Mouse (Mus musculus): ENCODE data around the gene Jpt1. TPM values are rescaled to one million over a fixed set of nuclear protein-coding genes. Genes with fewer than 3 reads are reported as not detected.
"Not testable (repeated sequence)": the region's sequence is repeated elsewhere in the genome, so short reads cannot be mapped to it uniquely, and the experiment has no call there.

The Jpt1 gene
- polyA plus RNA-seq, 1 experiment from 2014 or later: 263 TPM

DNA sequence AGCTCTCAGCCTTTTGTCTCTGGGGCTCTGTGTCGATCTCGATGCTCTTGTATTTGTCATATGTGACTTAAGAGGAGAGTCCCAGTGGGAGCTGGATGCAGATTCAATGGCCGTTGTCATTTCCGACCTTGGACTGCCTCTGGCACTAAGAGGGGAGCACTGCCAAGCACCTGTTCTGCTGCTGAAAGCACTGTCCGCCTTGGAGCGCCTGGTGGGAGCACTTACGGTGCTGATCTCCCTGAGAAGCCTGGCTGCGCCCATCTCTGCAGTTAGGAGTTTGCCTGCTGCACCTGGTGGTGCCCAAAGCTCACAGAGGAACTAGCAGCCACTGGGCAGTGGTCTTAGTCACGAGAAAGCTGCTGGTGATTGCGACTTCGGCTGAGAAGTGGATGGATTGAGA, 30.9 kb downstream of the Jpt1 start:
- Histone ChIP-seq H3K36me3 (ENCODE audit: control insufficient read depth, insufficient read depth) (peaks cover 16% of the 10 kb centered on the region; the same call in 1 of the 2 replicates), H3K4me1 (replicated peaks; ENCODE audit: control insufficient read depth, insufficient read depth, low read length) (no peaks in the 10 kb centered on the region), H3K9ac (ENCODE audit: low read depth, low read length) (no peak overlapping the region), H3K27ac (ENCODE audit: low read depth, low read length) (no peak overlapping the region), H3K9me3 (ENCODE audit: control insufficient read depth) (no peaks in the 10 kb centered on the region), H3K4me3 (ENCODE audit: low read depth, low read length) (no peak overlapping the region), H3K27me3 (replicated peaks; ENCODE audit: control insufficient read depth, insufficient read depth, low read length) (no peaks in the 10 kb centered on the region), H3K4me2 (replicated peaks; ENCODE audit: low read depth) (no peak overlapping the region)
- no peak for ATAC-seq
- 76% methylated on average over 11 of the region's 11 CpGs for WGBS
- TF ChIP-seq CTCF (IDR thresholded peaks at IDR 0.05; ENCODE audit: low read depth): no peak

DNA sequence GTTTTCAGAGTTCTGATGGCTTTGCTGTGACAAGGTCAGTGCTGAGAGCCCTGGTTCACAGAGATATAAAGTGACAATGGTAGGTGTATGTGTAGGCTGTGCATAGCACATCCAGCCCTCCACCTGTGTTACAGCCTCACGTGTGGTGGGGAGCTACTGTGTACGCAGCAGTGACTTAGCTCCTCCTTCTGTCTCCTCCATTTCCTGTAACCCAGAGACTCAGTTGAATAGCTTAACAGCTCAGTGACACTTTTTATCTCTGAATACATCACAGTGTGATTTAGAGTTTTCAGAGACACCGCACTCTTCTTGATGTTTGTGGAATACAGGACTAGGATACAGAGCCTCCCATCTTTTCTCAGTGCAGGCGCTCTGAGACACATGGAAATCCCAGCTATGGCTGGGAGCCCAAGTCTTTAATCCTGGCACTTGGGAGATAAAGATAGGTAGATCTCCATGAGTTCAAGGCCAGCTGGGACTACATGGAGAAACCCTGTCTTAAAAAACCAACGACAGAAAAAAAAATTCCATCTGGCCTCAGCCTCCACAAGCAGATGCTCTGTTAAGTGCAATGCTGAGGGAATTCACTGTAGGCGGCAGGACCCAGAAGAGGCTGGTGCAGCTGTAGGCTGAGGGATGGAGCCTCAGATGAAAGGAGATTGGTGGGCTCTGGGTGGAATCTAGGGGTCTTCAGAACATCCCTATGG, 32.5 kb downstream of the Jpt1 start:
- Histone ChIP-seq H3K4me3 (ENCODE audit: low read depth, low read length) (no peak overlapping the region), H3K4me2 (replicated peaks; ENCODE audit: low read depth) (no peak overlapping the region), H3K36me3 (ENCODE audit: control insufficient read depth, insufficient read depth) (peaks cover 15% of the 10 kb centered on the region; the same call in 1 of the 2 replicates), H3K9me3 (ENCODE audit: control insufficient read depth) (no peaks in the 10 kb centered on the region), H3K27ac (ENCODE audit: low read depth, low read length) (no peak overlapping the region), H3K4me1 (replicated peaks; ENCODE audit: control insufficient read depth, insufficient read depth, low read length) (no peaks in the 10 kb centered on the region), H3K27me3 (replicated peaks; ENCODE audit: control insufficient read depth, insufficient read depth, low read length) (no peaks in the 10 kb centered on the region), H3K9ac (ENCODE audit: low read depth, low read length) (no peak overlapping the region)
- 74% methylated on average over 6 of the region's 6 CpGs for WGBS
- no peak for ATAC-seq
- TF ChIP-seq CTCF (IDR thresholded peaks at IDR 0.05; ENCODE audit: low read depth): no peak

- no peak overlapping the region for H3K4me3 ChIP-seq (ENCODE audit: low read depth, low read length)
- H3K4me2 ChIP-seq (replicated peaks; ENCODE audit: low read depth): no peak overlapping the region
- H3K9me3 ChIP-seq (ENCODE audit: control insufficient read depth): no peaks in the 10 kb centered on the region
- H3K9ac ChIP-seq (ENCODE audit: low read depth, low read length): no peak overlapping the region
- H3K36me3 ChIP-seq (ENCODE audit: control insufficient read depth, insufficient read depth): peaks cover 11% of the 10 kb centered on the region; the same call in 1 of the 2 replicates
- H3K4me1 ChIP-seq (replicated peaks; ENCODE audit: control insufficient read depth, insufficient read depth, low read length): 0 out of 2 replicates have a peak, but pooled peaks cover 6% of the 10 kb centered on the region
- no peaks in the 10 kb centered on the region for H3K27me3 ChIP-seq (replicated peaks; ENCODE audit: control insufficient read depth, insufficient read depth, low read length)
- ATAC-seq: no peak
- TF ChIP-seq CTCF (IDR thresholded peaks at IDR 0.05; ENCODE audit: low read depth): no peak
- H3K27ac ChIP-seq (ENCODE audit: low read depth, low read length): no peak overlapping the region
- WGBS: 80% methylated on average over 9 of the region's 9 CpGs
Measured at GRCm38 (mm10) chr11:115478296-115478938, 35.8 kb downstream of the Jpt1 start.

GRCm38 (mm10) chr11:115477388-115477787, 36.8 kb downstream of the Jpt1 start:
- WGBS: 81% methylated on average over 7 of the region's 7 CpGs
- ATAC-seq; H3K4me2 ChIP-seq (replicated peaks; ENCODE audit: low read depth); H3K4me1 ChIP-seq (replicated peaks; ENCODE audit: control insufficient read depth, insufficient read depth, low read length); H3K9ac ChIP-seq (ENCODE audit: low read depth, low read length); H3K27me3 ChIP-seq (replicated peaks; ENCODE audit: control insufficient read depth, insufficient read depth, low read length); H3K4me3 ChIP-seq (ENCODE audit: low read depth, low read length); H3K9me3 ChIP-seq (ENCODE audit: control insufficient read depth); H3K27ac ChIP-seq (ENCODE audit: low read depth, low read length): not testable (repeated sequence)
- H3K36me3 ChIP-seq (ENCODE audit: control insufficient read depth, insufficient read depth): peaks cover 11% of the 10 kb centered on the region; the same call in 1 of the 2 replicates

- 67% methylated on average over 4 of the region's 4 CpGs for WGBS
- H3K4me2 ChIP-seq (replicated peaks; ENCODE audit: low read depth): peak overlapping the region; percentile 89
- not testable (repeated sequence) for ATAC-seq; H3K9me3 ChIP-seq (ENCODE audit: control insufficient read depth); H3K4me1 ChIP-seq (replicated peaks; ENCODE audit: control insufficient read depth, insufficient read depth, low read length); H3K27me3 ChIP-seq (replicated peaks; ENCODE audit: control insufficient read depth, insufficient read depth, low read length); H3K9ac ChIP-seq (ENCODE audit: low read depth, low read length); H3K27ac ChIP-seq (ENCODE audit: low read depth, low read length)
- peak overlapping the region; percentile 79; the same call in 1 of the 2 replicates for H3K4me3 ChIP-seq (ENCODE audit: low read depth, low read length)
- peaks cover 11% of the 10 kb centered on the region; the same call in 1 of the 2 replicates for H3K36me3 ChIP-seq (ENCODE audit: control insufficient read depth, insufficient read depth)
Measured at GRCm38 (mm10) chr11:115476630-115477029, 37.6 kb downstream of the Jpt1 start.

DNA sequence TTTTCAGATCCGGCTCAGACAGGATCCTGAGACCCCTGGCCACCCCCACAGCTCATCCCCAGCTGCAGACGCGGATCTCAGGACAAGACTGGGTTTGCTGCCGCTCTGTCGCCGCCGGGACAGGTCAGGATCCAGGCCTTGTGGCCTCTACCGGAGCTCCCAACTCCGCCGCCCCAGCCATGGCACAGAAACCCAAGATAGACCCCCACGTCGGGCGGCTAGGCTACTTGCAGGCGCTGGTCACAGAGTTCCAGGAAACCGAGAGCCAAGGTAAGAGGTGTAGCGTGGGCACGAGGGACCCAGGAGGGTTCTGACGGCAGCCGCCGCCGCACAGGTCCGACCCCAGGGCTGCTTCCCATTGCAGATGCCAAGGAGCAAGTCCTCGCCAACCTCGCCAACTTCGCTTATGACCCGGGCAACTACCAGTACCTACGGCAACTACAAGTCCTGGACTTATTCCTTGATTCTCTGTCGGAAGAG, 38.4 kb downstream of the Jpt1 start:
- Histone ChIP-seq H3K9me3 (ENCODE audit: control insufficient read depth) (no peaks in the 10 kb centered on the region), H3K4me2 (replicated peaks; ENCODE audit: low read depth) (peak overlapping the region; percentile 89), H3K36me3 (ENCODE audit: control insufficient read depth, insufficient read depth) (peaks cover 11% of the 10 kb centered on the region; the same call in 1 of the 2 replicates), H3K27ac (ENCODE audit: low read depth, low read length) (peak overlapping the region; percentile 31; the same call in 1 of the 2 replicates), H3K27me3 (replicated peaks; ENCODE audit: control insufficient read depth, insufficient read depth, low read length) (no peaks in the 10 kb centered on the region), H3K4me1 (replicated peaks; ENCODE audit: control insufficient read depth, insufficient read depth, low read length) (0 out of 2 replicates have a peak, but pooled peaks cover 6% of the 10 kb centered on the region), H3K9ac (ENCODE audit: low read depth, low read length) (peak overlapping the region; percentile 81), H3K4me3 (ENCODE audit: low read depth, low read length) (peak overlapping the region; percentile 79)
- WGBS: 3% methylated on average over 28 of the region's 28 CpGs
- peak; percentile 31 for ATAC-seq
- TF ChIP-seq CTCF (IDR thresholded peaks at IDR 0.05; ENCODE audit: low read depth): no peak; the same call in 1 of the 2 replicates
